Mouse (Mus musculus): ENCODE results near the gene Pnkp. TPM values are rescaled to one million over a fixed set of nuclear protein-coding genes. Genes with fewer than 3 reads are reported as not detected.
"Not testable (repeated sequence)": the region's sequence is repeated elsewhere in the genome, so short reads cannot be mapped to it uniquely, and the experiment has no call there.

Pnkp gene
- polyA plus RNA-seq, 1 experiment from 2014 or later, result 28.0 TPM

DNA sequence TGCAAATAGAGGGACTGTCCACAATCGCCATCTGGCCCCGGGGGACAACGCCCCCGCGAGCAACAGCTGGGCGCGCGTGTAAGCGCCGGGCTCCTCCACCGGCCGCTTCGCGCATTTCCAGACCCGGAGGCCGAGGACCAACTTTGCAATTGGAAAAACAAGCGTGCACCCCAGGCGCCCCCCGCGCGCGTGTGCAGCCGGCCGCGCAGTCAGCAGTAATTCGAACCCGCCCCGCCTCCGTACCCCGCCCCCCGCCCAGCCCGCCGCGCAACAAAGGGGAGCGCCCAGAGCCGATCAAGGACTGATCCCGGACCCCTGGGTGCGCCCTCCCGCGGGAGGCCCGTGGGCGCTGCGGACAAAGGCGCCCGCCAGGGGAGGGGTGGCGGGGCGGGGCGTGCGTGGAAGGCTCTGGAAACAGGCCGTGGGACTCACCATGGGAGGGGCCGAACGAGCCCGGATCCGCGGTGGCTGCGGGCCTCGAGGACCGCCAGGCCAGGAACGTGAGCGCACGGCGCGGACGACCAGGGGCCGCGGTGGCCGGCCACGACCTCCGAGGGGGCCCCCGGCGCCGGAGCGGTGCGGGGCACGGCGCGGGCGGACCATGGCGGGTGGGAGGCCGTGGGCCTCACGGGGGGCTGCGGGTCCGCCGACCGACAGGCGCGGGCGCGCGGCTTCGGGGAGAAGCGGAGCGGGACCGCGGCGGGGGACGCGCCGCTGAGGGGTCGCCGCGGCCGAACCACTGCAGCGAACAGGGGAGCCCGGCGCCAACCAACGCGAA is 12.2 kb downstream of the Pnkp start:
- peak overlapping the region; percentile 100 for H3K27ac ChIP-seq (ENCODE audit: low read length)
- no peaks in the 10 kb centered on the region for H3K9me3 ChIP-seq (replicated peaks; ENCODE audit: control insufficient read depth, low read length)
- peaks cover 7% of the 10 kb centered on the region for H3K36me3 ChIP-seq (ENCODE audit: control insufficient read depth, insufficient read depth)
- peak overlapping the region; percentile 94 for H3K4me3 ChIP-seq (ENCODE audit: low read length)
- ATAC-seq (replicated peaks; ENCODE audit: extremely low read depth, insufficient read depth, low FRiP score), result peak; percentile 52
- H3K4me2 ChIP-seq (ENCODE audit: low read depth, low read length), result peak overlapping the region; percentile 90
- H3K4me1 ChIP-seq (ENCODE audit: control insufficient read depth, insufficient read depth, low read length), result peaks cover 55% of the 10 kb centered on the region
- peak overlapping the region; percentile 100 for H3K9ac ChIP-seq (ENCODE audit: low read length)
- H3K27me3 ChIP-seq (ENCODE audit: control insufficient read depth, insufficient read depth, low read length), result no peaks in the 10 kb centered on the region
- WGBS, result under 1% methylated on average over 105 of the region's 108 CpGs

DNA sequence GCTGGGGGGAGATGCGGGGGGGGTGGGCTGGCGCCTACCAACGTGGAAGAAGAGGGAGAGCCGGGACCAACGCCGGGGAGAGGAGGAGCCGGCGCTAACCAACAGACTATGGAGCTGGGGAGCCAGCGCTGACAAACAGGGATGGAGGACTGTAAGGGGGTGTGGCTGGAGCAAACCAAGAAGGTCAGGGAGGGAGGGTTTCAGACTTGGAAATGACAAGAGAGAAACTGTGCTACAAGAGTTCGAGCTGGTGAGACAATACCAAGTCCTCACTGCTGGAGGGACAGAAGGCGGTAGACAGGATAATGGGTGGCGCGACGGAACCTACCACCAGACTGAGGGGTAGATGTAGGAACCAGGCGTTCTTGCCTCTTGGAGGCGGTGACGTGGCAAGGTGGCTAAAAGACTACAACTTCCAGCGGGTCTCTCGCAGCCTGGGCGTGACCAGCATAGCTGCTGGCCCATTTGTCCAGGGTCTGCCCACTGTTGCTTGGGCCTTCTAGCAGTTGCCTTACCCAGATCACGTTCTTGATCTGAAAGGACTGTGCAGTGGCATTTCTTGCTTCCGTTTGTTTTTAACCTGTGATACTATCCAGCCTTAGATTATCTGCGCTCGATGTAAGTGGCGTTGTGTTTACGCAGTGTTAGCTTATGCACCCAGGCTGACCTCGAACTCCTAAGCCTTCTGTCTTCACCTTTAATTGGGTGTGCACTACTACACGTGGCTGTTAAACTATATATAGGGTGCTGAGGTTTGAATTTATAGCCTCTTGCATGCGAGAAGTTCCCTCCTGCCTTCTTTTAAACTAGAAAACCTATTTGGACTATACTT is 13.0 kb downstream of the Pnkp start, which contains the start of gene Ptov1:
Ptov1 (minus strand) TSS at position 92 of the 832 bp plus-strand sequence.
- Histone ChIP-seq H3K4me1 (ENCODE audit: control insufficient read depth, insufficient read depth, low read length) (peaks cover 47% of the 10 kb centered on the region), H3K36me3 (ENCODE audit: control insufficient read depth, insufficient read depth) (no peaks in the 10 kb centered on the region), H3K4me2 (ENCODE audit: low read depth, low read length) (peak within 1 kb of the TSS; percentile 90), H3K27ac (ENCODE audit: low read length) (peak within 1 kb of the TSS; percentile 100), H3K9ac (ENCODE audit: low read length) (peak within 1 kb of the TSS; percentile 100), H3K9me3 (replicated peaks; ENCODE audit: control insufficient read depth, low read length) (no peaks in the 10 kb centered on the region), H3K4me3 (ENCODE audit: low read length) (peak within 1 kb of the TSS; percentile 94), H3K27me3 (ENCODE audit: control insufficient read depth, insufficient read depth, low read length) (no peaks in the 10 kb centered on the region)
- WGBS, result 4% methylated on average over 29 of the region's 29 CpGs
- peak; percentile 90 for ATAC-seq (replicated peaks; ENCODE audit: extremely low read depth, insufficient read depth, low FRiP score)

DNA sequence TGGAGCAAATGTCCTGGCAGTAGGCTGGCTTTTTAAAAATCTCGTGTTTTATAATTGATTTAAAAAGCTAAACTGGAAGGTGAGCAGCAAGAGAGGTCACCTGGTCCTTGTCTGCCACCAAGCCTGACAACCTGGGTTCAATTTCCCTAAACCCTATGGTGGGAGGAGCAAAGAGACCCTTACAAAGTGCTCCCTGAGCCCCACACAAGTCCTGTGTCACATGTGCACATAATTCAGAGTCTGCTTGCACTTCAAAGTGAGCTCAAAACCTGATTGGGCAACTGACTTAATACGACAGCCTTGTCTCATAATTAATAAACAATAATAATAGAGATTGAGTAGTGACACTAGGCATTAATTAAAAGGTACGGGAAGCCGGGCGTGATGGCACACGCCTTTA is 13.7 kb downstream of the Pnkp start:
- 80% methylated on average over 6 of the region's 6 CpGs for WGBS
- H3K27me3 ChIP-seq (ENCODE audit: control insufficient read depth, insufficient read depth, low read length), result no peaks in the 10 kb centered on the region
- peak overlapping the region; percentile 100 for H3K9ac ChIP-seq (ENCODE audit: low read length)
- peak overlapping the region; percentile 90 for H3K4me2 ChIP-seq (ENCODE audit: low read depth, low read length)
- peak overlapping the region; percentile 100 for H3K27ac ChIP-seq (ENCODE audit: low read length)
- ATAC-seq (replicated peaks; ENCODE audit: extremely low read depth, insufficient read depth, low FRiP score), result no peak
- H3K36me3 ChIP-seq (ENCODE audit: control insufficient read depth, insufficient read depth), result no peaks in the 10 kb centered on the region
- H3K9me3 ChIP-seq (replicated peaks; ENCODE audit: control insufficient read depth, low read length), result no peaks in the 10 kb centered on the region
- peaks cover 40% of the 10 kb centered on the region for H3K4me1 ChIP-seq (ENCODE audit: control insufficient read depth, insufficient read depth, low read length)
- peak overlapping the region; percentile 94 for H3K4me3 ChIP-seq (ENCODE audit: low read length)

DNA sequence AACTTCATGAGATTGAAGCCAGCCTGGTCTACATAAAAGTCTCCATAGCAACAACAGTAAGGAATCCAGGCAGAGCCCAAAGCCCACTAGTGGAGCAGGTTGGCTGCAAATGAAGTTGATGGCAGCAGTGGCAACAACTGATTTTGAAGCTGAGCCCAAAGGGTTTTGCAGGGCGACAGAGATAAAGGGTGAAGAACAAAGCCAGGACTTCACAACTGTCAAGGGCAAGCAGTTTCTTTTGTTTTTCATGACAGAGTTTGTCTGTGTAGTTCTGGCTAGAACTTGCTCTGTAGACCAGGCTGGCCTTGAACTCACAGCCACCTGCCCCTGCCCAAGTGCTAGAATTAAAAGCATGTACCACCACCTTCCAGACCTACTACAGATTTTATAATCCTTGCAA is 14.2 kb downstream of the Pnkp start:
- 57% methylated on average over 1 of the region's 1 CpGs for WGBS
- no peak overlapping the region for H3K4me3 ChIP-seq (ENCODE audit: low read length)
- peaks cover 34% of the 10 kb centered on the region for H3K4me1 ChIP-seq (ENCODE audit: control insufficient read depth, insufficient read depth, low read length)
- H3K27me3 ChIP-seq (ENCODE audit: control insufficient read depth, insufficient read depth, low read length), result no peaks in the 10 kb centered on the region
- H3K9ac ChIP-seq (ENCODE audit: low read length), result no peak overlapping the region
- H3K36me3 ChIP-seq (ENCODE audit: control insufficient read depth, insufficient read depth), result peaks cover 3% of the 10 kb centered on the region; the same call in 1 of the 2 replicates
- no peaks in the 10 kb centered on the region for H3K9me3 ChIP-seq (replicated peaks; ENCODE audit: control insufficient read depth, low read length)
- H3K27ac ChIP-seq (ENCODE audit: low read length), result no peak overlapping the region
- ATAC-seq (replicated peaks; ENCODE audit: extremely low read depth, insufficient read depth, low FRiP score), result no peak
- no peak overlapping the region for H3K4me2 ChIP-seq (ENCODE audit: low read depth, low read length)

DNA sequence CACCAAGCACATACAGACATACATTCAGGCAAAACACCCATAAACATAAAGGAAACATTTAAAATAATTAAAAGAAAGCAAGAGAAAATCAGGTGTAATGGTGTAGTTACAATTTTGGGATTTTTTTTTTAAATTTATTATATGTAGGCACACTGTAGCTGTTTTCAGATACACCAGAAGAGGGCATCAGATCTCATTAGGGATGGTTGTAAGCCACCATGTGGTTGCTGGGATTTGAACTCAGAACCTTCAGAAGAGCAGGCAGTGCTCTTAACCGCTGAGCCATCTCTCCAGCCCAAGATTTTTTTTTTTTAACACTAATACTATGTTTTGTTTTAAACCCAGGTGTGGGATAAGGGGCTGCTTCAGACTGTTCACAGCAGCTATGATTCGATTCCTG is 14.8 kb downstream of the Pnkp start:
- ATAC-seq (replicated peaks; ENCODE audit: extremely low read depth, insufficient read depth, low FRiP score); H3K4me3 ChIP-seq (ENCODE audit: low read length): not testable (repeated sequence)
- WGBS, result 92% methylated on average over 2 of the region's 2 CpGs

DNA sequence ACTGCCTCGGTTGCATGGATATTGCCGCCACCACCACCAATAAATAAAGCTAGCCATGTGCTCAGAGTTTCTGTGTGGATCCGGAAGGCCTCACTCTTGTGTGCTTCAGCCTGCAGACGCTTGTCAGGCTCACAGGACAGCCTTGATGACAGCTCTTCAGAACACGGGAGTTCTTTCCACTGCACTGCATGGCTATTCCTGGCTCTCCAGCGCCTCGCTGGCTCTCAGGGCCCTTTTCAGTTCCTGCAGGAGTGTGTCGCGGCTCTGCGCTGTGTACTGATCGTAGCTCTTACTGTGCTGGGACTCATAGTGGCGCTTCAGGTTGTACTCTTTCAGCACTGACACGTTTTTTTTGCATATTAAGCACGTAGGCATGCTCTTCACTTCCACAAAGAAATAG is 20.9 kb downstream of the Pnkp start:
- Histone ChIP-seq H3K9me3 (replicated peaks; ENCODE audit: control insufficient read depth, low read length) (no peaks in the 10 kb centered on the region), H3K9ac (ENCODE audit: low read length) (peak overlapping the region; percentile 6; the same call in 1 of the 2 replicates), H3K36me3 (ENCODE audit: control insufficient read depth, insufficient read depth) (peaks cover 43% of the 10 kb centered on the region), H3K4me2 (ENCODE audit: low read depth, low read length) (no peak overlapping the region), H3K4me3 (ENCODE audit: low read length) (no peak overlapping the region), H3K27ac (ENCODE audit: low read length) (peak overlapping the region; percentile 87), H3K27me3 (ENCODE audit: control insufficient read depth, insufficient read depth, low read length) (no peaks in the 10 kb centered on the region), H3K4me1 (ENCODE audit: control insufficient read depth, insufficient read depth, low read length) (peaks cover 16% of the 10 kb centered on the region)
- peak; percentile 86 for ATAC-seq (replicated peaks; ENCODE audit: extremely low read depth, insufficient read depth, low FRiP score)
- 46% methylated on average over 14 of the region's 14 CpGs for WGBS

More for the DNA sequence above, 14.8 kb downstream of the Pnkp start:
- not testable (repeated sequence) for H3K36me3 ChIP-seq (ENCODE audit: control insufficient read depth, insufficient read depth); H3K27me3 ChIP-seq (ENCODE audit: control insufficient read depth, insufficient read depth, low read length); H3K9ac ChIP-seq (ENCODE audit: low read length); H3K9me3 ChIP-seq (replicated peaks; ENCODE audit: control insufficient read depth, low read length); H3K27ac ChIP-seq (ENCODE audit: low read length); H3K4me2 ChIP-seq (ENCODE audit: low read depth, low read length)
- peaks cover 28% of the 10 kb centered on the region for H3K4me1 ChIP-seq (ENCODE audit: control insufficient read depth, insufficient read depth, low read length)

DNA sequence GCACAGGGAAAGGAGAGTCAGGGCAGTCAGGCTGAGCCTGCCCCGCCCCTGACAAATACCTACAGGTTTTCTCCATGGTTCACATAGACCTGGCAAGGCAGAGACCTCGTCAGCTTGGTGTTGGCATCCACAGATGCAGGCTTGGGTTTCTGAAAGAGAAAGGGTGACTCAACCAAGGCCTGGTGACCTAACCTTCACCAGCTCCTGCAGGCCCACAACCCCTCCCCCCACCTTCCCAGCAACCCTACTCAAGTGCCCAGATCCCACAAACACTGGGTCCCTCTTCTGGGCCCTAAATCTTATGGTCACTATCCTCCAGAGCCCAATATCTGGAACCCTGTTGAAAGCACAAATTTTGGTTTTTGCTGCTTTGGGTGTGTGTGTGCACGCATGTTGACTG is 26.1 kb downstream of the Pnkp start:
- Histone ChIP-seq H3K27me3 (ENCODE audit: control insufficient read depth, insufficient read depth, low read length) (no peaks in the 10 kb centered on the region), H3K27ac (ENCODE audit: low read length) (no peak overlapping the region), H3K9me3 (replicated peaks; ENCODE audit: control insufficient read depth, low read length) (no peaks in the 10 kb centered on the region), H3K4me2 (ENCODE audit: low read depth, low read length) (no peak overlapping the region), H3K4me1 (ENCODE audit: control insufficient read depth, insufficient read depth, low read length) (peaks cover 15% of the 10 kb centered on the region), H3K36me3 (ENCODE audit: control insufficient read depth, insufficient read depth) (peaks cover 56% of the 10 kb centered on the region), H3K9ac (ENCODE audit: low read length) (no peak overlapping the region), H3K4me3 (ENCODE audit: low read length) (no peak overlapping the region)
- ATAC-seq (replicated peaks; ENCODE audit: extremely low read depth, insufficient read depth, low FRiP score), result no peak
- 86% methylated on average over 3 of the region's 3 CpGs for WGBS

DNA sequence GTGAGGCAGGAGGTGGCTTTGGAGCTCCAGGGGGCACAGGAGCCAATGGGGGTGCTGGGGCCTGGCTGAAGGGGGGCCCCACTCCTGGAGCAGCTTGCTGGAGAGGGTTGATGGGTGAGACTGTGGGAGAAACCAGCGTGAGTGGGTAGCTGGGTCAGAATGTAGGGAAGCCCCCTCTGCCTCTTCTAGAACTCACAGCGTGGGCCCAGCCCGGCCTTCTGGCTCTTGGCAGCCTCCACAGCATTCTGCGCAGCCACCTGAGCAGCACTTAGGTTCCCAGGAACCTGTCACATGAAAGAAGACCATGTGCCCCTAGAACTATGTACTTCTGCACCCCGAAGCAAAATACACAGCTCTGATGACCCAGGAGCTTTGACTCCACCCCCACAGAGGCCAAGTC is 27.7 kb downstream of the Pnkp start:
- H3K4me1 ChIP-seq (ENCODE audit: control insufficient read depth, insufficient read depth, low read length), result peaks cover 24% of the 10 kb centered on the region
- H3K27me3 ChIP-seq (ENCODE audit: control insufficient read depth, insufficient read depth, low read length), result no peaks in the 10 kb centered on the region
- no peak overlapping the region for H3K4me2 ChIP-seq (ENCODE audit: low read depth, low read length)
- H3K9me3 ChIP-seq (replicated peaks; ENCODE audit: control insufficient read depth, low read length), result no peaks in the 10 kb centered on the region
- no peak overlapping the region for H3K9ac ChIP-seq (ENCODE audit: low read length)
- peaks cover 50% of the 10 kb centered on the region for H3K36me3 ChIP-seq (ENCODE audit: control insufficient read depth, insufficient read depth)
- WGBS, result 93% methylated on average over 5 of the region's 5 CpGs
- H3K27ac ChIP-seq (ENCODE audit: low read length), result no peak overlapping the region
- no peak overlapping the region for H3K4me3 ChIP-seq (ENCODE audit: low read length)
- ATAC-seq (replicated peaks; ENCODE audit: extremely low read depth, insufficient read depth, low FRiP score), result no peak

DNA sequence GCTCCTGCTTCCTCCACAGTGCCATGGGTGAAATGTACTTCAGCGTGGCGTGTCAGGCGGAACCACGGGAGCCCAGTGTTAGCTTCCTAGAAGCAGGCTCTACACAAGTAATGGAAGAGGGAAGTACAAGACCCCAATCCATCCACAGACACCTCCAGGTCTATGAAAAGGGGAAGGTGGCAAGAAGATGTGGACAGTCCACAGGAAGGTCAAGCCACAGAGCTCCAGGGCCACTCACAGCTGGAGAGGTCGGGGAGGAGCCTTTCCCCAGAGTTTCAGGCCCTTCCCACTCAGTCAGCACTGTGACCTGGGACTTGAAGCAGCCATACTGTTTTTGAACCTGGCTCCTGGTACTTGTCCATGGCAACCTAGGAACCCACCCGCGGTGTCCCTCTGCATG is 30.0 kb downstream of the Pnkp start:
- Histone ChIP-seq H3K27me3 (ENCODE audit: control insufficient read depth, insufficient read depth, low read length) (no peaks in the 10 kb centered on the region), H3K4me2 (ENCODE audit: low read depth, low read length) (no peak overlapping the region), H3K4me1 (ENCODE audit: control insufficient read depth, insufficient read depth, low read length) (peaks cover 37% of the 10 kb centered on the region), H3K4me3 (ENCODE audit: low read length) (no peak overlapping the region), H3K9me3 (replicated peaks; ENCODE audit: control insufficient read depth, low read length) (no peaks in the 10 kb centered on the region), H3K27ac (ENCODE audit: low read length) (no peak overlapping the region), H3K36me3 (ENCODE audit: control insufficient read depth, insufficient read depth) (peaks cover 31% of the 10 kb centered on the region), H3K9ac (ENCODE audit: low read length) (no peak overlapping the region)
- ATAC-seq (replicated peaks; ENCODE audit: extremely low read depth, insufficient read depth, low FRiP score), result no peak
- WGBS, result 86% methylated on average over 7 of the region's 7 CpGs

All from heart, embryonic 16.5 days (tissue).